Mouse (Mus musculus) heart, adult 2 months (tissue): ENCODE data around the gene Olfr430.

Experiments used
- CTCF ChIP-seq: fragments of 200-600 bp; IDR thresholded peaks from 2 replicates; pipeline ENCODE4 v1.8.1; 2022; ENCODE audit warnings: antibody characterized with exemption, mild to moderate bottlenecking, moderate library complexity
- EP300 ChIP-seq: fragments of 200-500 bp; IDR thresholded peaks from 2 replicates; pipeline ENCODE4 v1.6.1; 2011; ENCODE audit warnings: low read depth, low read length, control low read depth; ENCODE audit not compliant: insufficient read depth
- POLR2A ChIP-seq: fragments of 200-500 bp; IDR thresholded peaks from 2 replicates; pipeline ENCODE4 v1.6.1; 2011; ENCODE audit warnings: mild to moderate bottlenecking, low read depth, low read length, control low read depth; ENCODE audit not compliant: insufficient read depth

GRCm38 (mm10) chr1:174044431-174044830, 22.0 kb upstream of the Olfr430 start:
- no peak for TF ChIP-seq POLR2A
- TF ChIP-seq CTCF, result no peak
- TF ChIP-seq EP300, result no peak
